Mouse (Mus musculus) CH12.LX (cell line): ENCODE data around the gene Esrrb.

Experiments used
- CHD2 ChIP-seq: IDR thresholded peaks from 2 replicates; pipeline ENCODE4 v1.6.1; 2011; ENCODE audit warnings: low read length, improper control_type of control experiment
- CTCF ChIP-seq, 2 experiments: IDR thresholded peaks in 1 of 2; conservative IDR thresholded peaks in 1 of 2; 2 replicates each; pipeline ENCODE4 v1.5.1; 2011 to 2012; ENCODE audit warnings: low read depth in 2 of 2, low read length in 2 of 2, improper control_type of control experiment in 1 of 2, inconsistent platforms in 1 of 2, mild to moderate bottlenecking in 1 of 2, moderate library complexity in 1 of 2
- USF1 ChIP-seq: IDR thresholded peaks from 2 replicates; pipeline ENCODE4 v1.6.1; 2014; ENCODE audit warnings: low read depth, mild to moderate bottlenecking, inconsistent platforms, low read length, improper control_type of control experiment
- ZKSCAN1 ChIP-seq: IDR thresholded peaks from 2 replicates; pipeline ENCODE4 v1.6.1; 2012; ENCODE audit warnings: low read depth, inconsistent platforms, low read length, improper control_type of control experiment, borderline replicate concordance

- no peak for TF ChIP-seq CTCF (conservative IDR thresholded peaks at IDR 0.05 in 1 of 2, IDR thresholded peaks at IDR 0.05 in 1 of 2; ENCODE audit: low read depth in 2 of 2, low read length in 2 of 2)
- TF ChIP-seq ZKSCAN1 = no peak
- no peak for TF ChIP-seq CHD2
- no peak for TF ChIP-seq USF1
These were observed 148.7 kb downstream of the Esrrb start for GRCm38 (mm10) chr12:86509295-86510279.
